Mouse (Mus musculus) embryonic facial prominence, embryonic 14.5 days (tissue): ENCODE data around the gene Olfr19. TPM values are rescaled to one million over a fixed set of nuclear protein-coding genes. Genes with fewer than 3 reads are reported as not detected.
"Not testable (repeated sequence)": the region's sequence is repeated elsewhere in the genome, so short reads cannot be mapped to it uniquely, and the experiment has no call there.

Experiments
- ATAC-seq: fragments of 200-750 bp; cut with Nextera tagmentation; 2 replicates; pipeline ENCODE4 v1.8.0; 2017; ENCODE audit warnings: low read depth, moderate number of reproducible peaks, moderate TSS enrichment
- DNase-seq: peaks from one replicate; pipeline ENCODE4 v3.0.0-alpha.2; 2015; ENCODE audit warnings: low spot score
- H3K27ac ChIP-seq: fragments of 300-500 bp; sonication (generic); replicated peaks from 2 replicates; pipeline ENCODE4 v1.5.1; 2014; ENCODE audit warnings: low read depth, mild to moderate bottlenecking, low read length, moderate library complexity
- H3K27me3 ChIP-seq: fragments of 300-500 bp; sonication (generic); replicated peaks from 2 replicates; pipeline ENCODE4 v1.6.1; 2014; ENCODE audit warnings: low read length; ENCODE audit not compliant: control insufficient read depth, insufficient read depth
- H3K36me3 ChIP-seq: fragments of 300-500 bp; sonication (generic); 2 replicates; pipeline ENCODE4 v1.6.1; 2014; ENCODE audit warnings: low read length, mixed read lengths; ENCODE audit not compliant: control insufficient read depth, insufficient read depth
- H3K4me1 ChIP-seq: fragments of 300-500 bp; sonication (generic); 2 replicates; pipeline ENCODE4 v1.6.1; 2014; ENCODE audit warnings: antibody characterized with exemption, low read length; ENCODE audit not compliant: control insufficient read depth, insufficient read depth
- H3K4me2 ChIP-seq: fragments of 300-500 bp; sonication (generic); 2 replicates; pipeline ENCODE4 v1.6.1; 2014; ENCODE audit warnings: low read depth, mild to moderate bottlenecking, low read length, moderate library complexity, mixed read lengths
- H3K4me3 ChIP-seq: fragments of 300-500 bp; sonication (generic); 2 replicates; pipeline ENCODE4 v1.5.1; 2014; ENCODE audit warnings: low read depth, mild to moderate bottlenecking, low read length
- H3K9ac ChIP-seq: fragments of 300-500 bp; sonication (generic); 2 replicates; pipeline ENCODE4 v1.6.1; 2014; ENCODE audit warnings: low read depth, mild to moderate bottlenecking, low read length, moderate library complexity, mixed read lengths
- H3K9me3 ChIP-seq: fragments of 300-500 bp; sonication (generic); 2 replicates; pipeline ENCODE4 v1.6.1; 2016; ENCODE audit warnings: low read length; ENCODE audit not compliant: control insufficient read depth
- WGBS: fragments of 180-500 bp; shearing (Covaris S2); extraction: QIAGEN DNeasy Blood & Tissue Kit; methylation state at CpG from one replicate; pipeline ENCODE4 v1.1.7; 2014; 5-methylcytosine and 5-hydroxymethylcytosine counted together
- polyA plus RNA-seq: library from polyadenylated mRNA; unstranded; fragments of >200 nt; fragmentation: Nextera tagmentation; extraction: Ambion mirVana; gene quantifications from 2 replicates; pipeline ENCODE4 v1.2.1, GENCODE M21; 2014

Gene Olfr19
- polyA plus RNA-seq: 0.10 and 0.39 TPM in 2 replicates

DNA sequence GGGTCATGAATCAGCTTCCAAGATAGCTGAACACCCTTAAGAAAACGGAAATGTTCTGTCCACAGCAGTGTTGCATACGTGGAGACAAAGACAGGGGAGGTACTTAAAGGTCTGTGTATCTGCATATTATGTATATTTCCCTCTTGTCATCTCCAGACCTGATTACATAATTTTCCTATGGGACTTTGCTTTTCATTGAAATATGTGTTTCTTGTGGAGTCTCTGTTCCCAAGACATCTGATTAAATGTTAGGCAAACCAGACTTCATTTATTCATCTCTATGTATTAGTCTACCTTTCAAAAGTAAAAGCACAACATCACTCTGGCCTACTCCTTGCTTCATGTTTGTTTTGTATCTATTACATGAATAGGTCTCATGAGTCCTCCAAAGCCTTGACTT, at the start of gene Olfr19:
Olfr19 (minus strand) TSS at position 101 of the 400 bp plus-strand sequence.
- no peaks in the 10 kb centered on the region for H3K36me3 ChIP-seq
- 67% methylated on average over 2 of the region's 2 CpGs for WGBS
- no peak for DNase-seq
- H3K27me3 ChIP-seq: no peaks in the 10 kb centered on the region
- no peak within 1 kb of the TSS for H3K27ac ChIP-seq
- no peak within 1 kb of the TSS for H3K9ac ChIP-seq
- H3K4me3 ChIP-seq: no peak within 1 kb of the TSS
- H3K9me3 ChIP-seq: no peaks in the 10 kb centered on the region
- H3K4me2 ChIP-seq: no peak within 1 kb of the TSS
- ATAC-seq: no peak
- no peaks in the 10 kb centered on the region for H3K4me1 ChIP-seq

DNA sequence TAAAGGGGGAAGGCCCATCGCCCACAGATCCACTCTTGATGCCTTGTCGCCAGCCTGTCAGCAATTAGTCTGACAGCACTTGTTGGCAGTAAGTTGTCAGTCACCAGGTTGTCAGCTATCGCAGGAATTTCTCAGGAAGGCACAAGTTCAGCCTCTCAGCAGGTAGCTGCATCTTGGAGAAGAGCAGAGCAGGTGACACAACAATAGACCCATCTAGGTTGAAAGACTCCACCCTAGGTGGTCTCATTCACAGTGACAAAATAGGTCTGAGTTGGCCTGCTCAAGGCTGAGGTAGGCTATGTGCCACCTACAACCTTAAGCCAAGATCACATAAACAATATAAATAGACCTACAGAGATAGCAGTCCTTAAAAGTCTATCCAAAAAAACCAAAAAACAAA, 8.8 kb upstream of the Olfr19 start:
- Histone ChIP-seq H3K27me3 (no peaks in the 10 kb centered on the region), H3K9me3 (no peaks in the 10 kb centered on the region), H3K4me2 (no peak overlapping the region), H3K9ac (no peak overlapping the region), H3K4me1 (no peaks in the 10 kb centered on the region), H3K4me3 (no peak overlapping the region), H3K27ac (no peak overlapping the region), H3K36me3 (no peaks in the 10 kb centered on the region)
- 71% methylated on average over 3 of the region's 3 CpGs for WGBS
- DNase-seq (no peak), ATAC-seq (no peak)

- Histone ChIP-seq H3K9me3 (no peaks in the 10 kb centered on the region), H3K27me3 (no peaks in the 10 kb centered on the region), H3K9ac (no peak overlapping the region), H3K4me3 (no peak overlapping the region), H3K36me3 (no peaks in the 10 kb centered on the region), H3K27ac (no peak overlapping the region), H3K4me1 (no peaks in the 10 kb centered on the region), H3K4me2 (no peak overlapping the region)
- DNase-seq: no peak
- WGBS: 76% methylated on average over 2 of the region's 2 CpGs
- no peak for ATAC-seq
These were observed 7.8 kb upstream of the Olfr19 start for GRCm38 (mm10) chr16:16684053-16684452.

DNA sequence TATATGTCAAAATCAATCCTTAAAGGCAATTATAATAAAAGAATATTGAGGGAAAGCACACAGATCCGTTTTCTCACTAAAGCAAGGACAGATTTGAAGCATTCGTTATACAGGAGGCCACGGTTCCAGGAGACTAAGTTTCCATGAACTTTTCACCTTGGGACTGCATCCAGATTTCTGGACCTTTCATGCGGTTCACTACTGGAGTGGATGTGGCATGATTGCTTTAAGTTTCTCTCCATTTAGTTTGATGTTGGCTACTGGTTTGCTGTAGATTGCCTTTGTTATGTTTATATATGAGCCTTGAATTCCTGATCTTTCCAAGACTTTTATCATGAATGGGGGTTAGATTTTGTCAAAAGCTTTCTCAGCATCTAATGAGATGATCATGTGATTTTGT, 11.2 kb downstream of the Olfr19 start:
- no peaks in the 10 kb centered on the region for H3K36me3 ChIP-seq
- H3K9me3 ChIP-seq: no peaks in the 10 kb centered on the region
- H3K27ac ChIP-seq: no peak overlapping the region
- no peak overlapping the region for H3K9ac ChIP-seq
- H3K27me3 ChIP-seq: no peaks in the 10 kb centered on the region
- ATAC-seq (no peak), DNase-seq (no peak)
- H3K4me3 ChIP-seq: no peak overlapping the region
- no peaks in the 10 kb centered on the region for H3K4me1 ChIP-seq
- 76% methylated on average over 4 of the region's 4 CpGs for WGBS
- no peak overlapping the region for H3K4me2 ChIP-seq

DNA sequence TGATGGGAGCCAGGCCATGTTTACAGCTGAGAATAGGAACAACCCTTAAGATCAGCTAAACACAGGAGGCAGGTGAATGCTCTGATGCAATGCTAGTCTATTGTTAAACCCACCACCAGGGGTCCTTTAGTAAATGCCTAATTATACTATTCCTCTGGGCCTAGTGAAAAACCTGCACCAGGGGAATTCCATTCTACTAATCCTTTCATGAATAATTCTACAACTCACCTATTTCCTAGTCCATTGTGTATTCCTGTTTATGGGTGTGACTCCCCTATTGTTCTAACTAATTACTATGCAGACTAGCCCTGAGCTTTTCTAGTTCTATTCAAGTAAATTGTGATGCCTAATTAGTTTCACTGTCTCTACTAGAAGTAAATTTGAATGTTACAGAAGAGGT, 11.7 kb downstream of the Olfr19 start:
- H3K9ac ChIP-seq, H3K9me3 ChIP-seq, H3K36me3 ChIP-seq, ATAC-seq, H3K27ac ChIP-seq, DNase-seq, H3K4me1 ChIP-seq, H3K4me3 ChIP-seq, H3K27me3 ChIP-seq, H3K4me2 ChIP-seq: not testable (repeated sequence)

- Histone ChIP-seq H3K4me1 (no peaks in the 10 kb centered on the region), H3K27ac (no peak overlapping the region), H3K27me3 (no peaks in the 10 kb centered on the region), H3K9me3 (no peaks in the 10 kb centered on the region), H3K9ac (no peak overlapping the region), H3K4me2 (no peak overlapping the region), H3K36me3 (no peaks in the 10 kb centered on the region), H3K4me3 (no peak overlapping the region)
- DNase-seq (no peak), ATAC-seq (no peak)
- 88% methylated on average over 1 of the region's 1 CpGs for WGBS
These were observed 31.1 kb downstream of the Olfr19 start for GRCm38 (mm10) chr16:16645148-16645547.

DNA sequence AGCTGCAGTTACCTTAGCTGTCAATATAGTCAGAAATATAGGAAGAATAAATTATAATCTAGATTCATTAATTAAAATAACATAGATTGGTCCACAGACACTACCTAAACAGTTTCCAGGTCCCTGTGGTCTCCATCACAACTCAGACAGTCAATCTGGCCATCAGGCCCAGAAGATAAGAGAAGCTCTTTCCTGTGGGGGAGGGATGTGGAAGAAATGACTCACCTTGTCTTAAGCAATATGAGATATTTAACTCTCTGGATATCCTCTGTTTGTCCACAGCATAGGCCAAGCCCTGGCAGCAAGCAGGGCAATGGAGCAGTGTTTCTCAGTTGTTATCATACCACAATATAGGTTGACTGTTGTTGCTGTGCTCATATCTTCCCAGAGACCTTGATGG, 42.5 kb downstream of the Olfr19 start:
- H3K4me2 ChIP-seq: no peak overlapping the region
- H3K36me3 ChIP-seq: no peaks in the 10 kb centered on the region
- no peaks in the 10 kb centered on the region for H3K4me1 ChIP-seq
- DNase-seq: no peak
- no peak overlapping the region for H3K4me3 ChIP-seq
- no peaks in the 10 kb centered on the region for H3K27me3 ChIP-seq
- no peak for ATAC-seq
- no peak overlapping the region for H3K27ac ChIP-seq
- peaks cover 5% of the 10 kb centered on the region; the same call in 1 of the 2 replicates for H3K9me3 ChIP-seq
- no peak overlapping the region for H3K9ac ChIP-seq

Other genes starting within 250 kb of the Olfr19 start
- 4.9 TPM in 2 replicates for gene Fgd4, start 75.9 kb downstream of the Olfr19 start, polyA plus RNA-seq
- gene Spag6l, start 153.1 kb upstream of the Olfr19 start, polyA plus RNA-seq: 2.1 and 6.5 TPM in 2 replicates
- 0.45 and 0.83 TPM in 2 replicates for gene Igll1, start 187.6 kb upstream of the Olfr19 start, polyA plus RNA-seq
- 63.7 and 70.7 TPM in 2 replicates for gene Top3b, start 194.3 kb upstream of the Olfr19 start, polyA plus RNA-seq
- gene Vpreb1, start 194.4 kb upstream of the Olfr19 start, polyA plus RNA-seq: 1.6 and 3.6 TPM in 2 replicates
- 21.6 and 23.9 TPM in 2 replicates for gene Ppm1f, start 220.1 kb upstream of the Olfr19 start, polyA plus RNA-seq